Mouse (Mus musculus): ENCODE data around the gene Fam227b. TPM values are rescaled to one million over a fixed set of nuclear protein-coding genes. Genes with fewer than 3 reads are reported as not detected.

Gene Fam227b
- polyA plus RNA-seq, 1 experiment from 2014 or later: not detected

DNA sequence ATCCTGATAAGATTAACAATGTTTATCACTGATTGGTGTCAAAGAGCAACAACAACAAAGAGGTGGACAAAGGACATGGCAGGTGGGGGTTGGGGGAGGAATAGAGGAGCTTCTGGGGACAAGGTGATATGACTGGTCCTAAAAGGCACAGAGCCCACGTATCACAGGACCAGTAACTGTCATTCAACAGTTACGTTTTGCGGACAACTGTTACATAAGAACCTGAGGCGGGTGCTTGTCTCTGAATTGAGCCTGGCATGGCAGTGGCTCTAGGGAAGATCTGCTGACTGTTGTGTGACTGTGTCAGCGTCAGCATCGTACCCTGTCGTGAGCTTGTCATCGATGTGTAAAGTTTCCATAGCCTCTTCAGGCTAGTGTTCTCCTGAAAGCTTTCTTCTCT is 65.6 kb downstream of the Fam227b start:
- DNase-seq (ENCODE audit: low spot score): no peak
- Histone ChIP-seq H3K27ac (no peak overlapping the region), H3K4me3 (no peak overlapping the region), H3K36me3 (no peaks in the 10 kb centered on the region), H3K27me3 (ENCODE audit: insufficient read depth, poor library complexity, severe bottlenecking) (no peaks in the 10 kb centered on the region), H3K9me3 (no peaks in the 10 kb centered on the region), H3K4me1 (replicated peaks) (no peaks in the 10 kb centered on the region)
- 81% methylated on average over 8 of the region's 8 CpGs for WGBS

GRCm38 (mm10) chr2:126084326-126084725 is 67.5 kb downstream of the Fam227b start:
- H3K9me3 ChIP-seq: no peaks in the 10 kb centered on the region
- WGBS: 82% methylated on average over 3 of the region's 3 CpGs
- no peak overlapping the region for H3K27ac ChIP-seq
- no peak for DNase-seq (ENCODE audit: low spot score)
- no peak overlapping the region for H3K4me3 ChIP-seq
- no peaks in the 10 kb centered on the region for H3K4me1 ChIP-seq (replicated peaks)
- H3K36me3 ChIP-seq: no peaks in the 10 kb centered on the region
- no peaks in the 10 kb centered on the region for H3K27me3 ChIP-seq (ENCODE audit: insufficient read depth, poor library complexity, severe bottlenecking)

DNA sequence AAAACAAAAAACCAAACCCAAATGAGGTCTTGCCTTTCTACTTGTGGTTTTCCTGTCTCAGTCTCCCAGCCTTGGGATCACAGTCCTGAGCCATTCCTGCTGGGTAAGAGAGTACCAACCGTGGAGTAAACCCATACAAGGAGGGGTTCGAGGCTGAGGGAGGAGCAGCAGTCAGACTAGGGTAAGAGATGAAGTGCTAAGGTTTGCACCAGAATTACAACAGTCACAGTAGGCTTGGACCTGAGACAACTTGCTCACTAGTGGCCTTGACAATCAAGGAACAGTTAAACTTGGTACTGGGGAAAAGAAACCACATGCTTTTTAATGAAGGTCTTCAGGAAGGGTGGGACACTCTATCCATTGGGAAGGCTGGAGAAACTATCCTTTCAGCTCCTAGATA is 72.7 kb downstream of the Fam227b start:
- no peaks in the 10 kb centered on the region for H3K9me3 ChIP-seq
- no peak overlapping the region for H3K4me3 ChIP-seq
- no peak for DNase-seq (ENCODE audit: low spot score)
- no peaks in the 10 kb centered on the region for H3K36me3 ChIP-seq
- H3K27me3 ChIP-seq (ENCODE audit: insufficient read depth, poor library complexity, severe bottlenecking): no peaks in the 10 kb centered on the region
- H3K4me1 ChIP-seq (replicated peaks): no peaks in the 10 kb centered on the region
- WGBS: 75% methylated on average over 2 of the region's 2 CpGs
- no peak overlapping the region for H3K27ac ChIP-seq

GRCm38 (mm10) chr2:126076506-126076905 is 75.3 kb downstream of the Fam227b start:
- Histone ChIP-seq H3K27ac (no peak overlapping the region), H3K4me1 (replicated peaks) (no peaks in the 10 kb centered on the region), H3K27me3 (ENCODE audit: insufficient read depth, poor library complexity, severe bottlenecking) (no peaks in the 10 kb centered on the region), H3K4me3 (no peak overlapping the region), H3K9me3 (no peaks in the 10 kb centered on the region), H3K36me3 (no peaks in the 10 kb centered on the region)
- no peak for DNase-seq (ENCODE audit: low spot score)
- 94% methylated on average over 6 of the region's 6 CpGs for WGBS

DNA sequence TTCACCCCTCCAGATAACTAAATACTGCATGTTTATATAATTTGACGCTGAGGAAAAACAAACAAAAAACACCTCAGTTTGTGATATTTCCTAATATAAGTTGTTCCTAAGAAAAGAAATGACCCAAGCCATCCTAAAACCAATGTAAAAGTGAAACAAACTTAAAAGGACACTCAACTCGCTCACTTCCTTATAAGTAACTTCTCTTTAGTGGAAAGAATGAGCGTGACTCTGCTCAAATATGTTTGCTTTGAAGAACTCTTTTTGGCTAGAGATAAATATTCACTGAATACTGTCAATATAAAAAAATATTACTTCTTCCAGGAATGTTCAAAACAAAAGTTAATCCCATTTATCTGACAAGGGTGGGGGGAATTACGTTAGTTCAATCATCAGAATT is 78.1 kb downstream of the Fam227b start:
- WGBS: 89% methylated on average over 4 of the region's 4 CpGs
- H3K36me3 ChIP-seq: no peaks in the 10 kb centered on the region
- H3K4me3 ChIP-seq: no peak overlapping the region
- DNase-seq (ENCODE audit: low spot score): no peak
- no peaks in the 10 kb centered on the region for H3K27me3 ChIP-seq (ENCODE audit: insufficient read depth, poor library complexity, severe bottlenecking)
- no peak overlapping the region for H3K27ac ChIP-seq
- no peaks in the 10 kb centered on the region for H3K9me3 ChIP-seq
- H3K4me1 ChIP-seq (replicated peaks): no peaks in the 10 kb centered on the region

DNA sequence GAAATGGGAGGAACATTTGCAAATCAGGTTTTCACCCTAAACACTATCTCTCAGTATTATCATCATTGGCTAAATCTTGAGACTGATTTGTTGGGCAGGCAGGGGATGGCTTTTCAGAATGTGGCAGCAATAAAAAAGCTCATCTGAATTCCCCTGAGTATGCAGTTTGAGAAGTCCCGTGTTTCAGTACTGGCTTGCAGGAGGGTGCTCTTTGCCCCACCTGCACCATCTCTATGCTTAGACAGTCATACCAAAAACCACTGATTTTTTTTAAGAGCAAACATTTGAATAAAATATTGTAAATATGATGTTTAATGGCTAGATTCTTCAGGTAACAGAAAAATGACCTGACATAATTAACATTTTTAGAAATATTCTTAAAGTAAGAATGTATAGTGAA is 82.1 kb downstream of the Fam227b start:
- Histone ChIP-seq H3K36me3 (no peaks in the 10 kb centered on the region), H3K4me3 (no peak overlapping the region), H3K4me1 (replicated peaks) (no peaks in the 10 kb centered on the region), H3K9me3 (no peaks in the 10 kb centered on the region), H3K27ac (no peak overlapping the region), H3K27me3 (ENCODE audit: insufficient read depth, poor library complexity, severe bottlenecking) (no peaks in the 10 kb centered on the region)
- DNase-seq (ENCODE audit: low spot score): no peak
- 76% methylated on average over 1 of the region's 1 CpGs for WGBS

DNA sequence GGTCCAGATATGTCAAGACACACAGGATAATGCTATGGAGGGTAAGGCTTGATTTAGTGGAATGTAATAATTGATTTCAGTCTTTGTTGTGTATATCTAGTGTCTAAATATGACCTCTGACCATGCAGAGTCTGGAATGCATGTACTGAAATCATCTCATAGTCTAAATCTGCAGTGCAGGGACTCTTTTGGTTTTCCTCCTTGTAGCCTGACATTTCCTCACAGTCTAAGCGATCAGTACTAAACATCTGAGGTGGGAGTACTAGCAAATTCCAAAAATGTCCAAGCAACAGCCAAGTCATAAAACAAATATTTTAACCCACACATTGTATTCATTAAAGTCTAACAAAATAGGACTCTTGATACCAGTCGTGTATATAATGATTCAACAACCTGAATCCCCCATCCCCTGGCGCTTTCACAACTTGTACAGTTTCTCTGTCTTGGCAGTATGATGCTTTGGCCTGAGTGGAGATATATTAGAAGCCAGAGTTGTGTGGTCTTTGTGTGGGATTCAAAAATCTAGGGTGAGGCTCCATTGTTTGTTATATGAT is 86.4 kb downstream of the Fam227b start:
- no peaks in the 10 kb centered on the region for H3K9me3 ChIP-seq
- H3K4me1 ChIP-seq (replicated peaks): 0 out of 2 replicates have a peak, but pooled peaks cover 2% of the 10 kb centered on the region
- no peaks in the 10 kb centered on the region for H3K36me3 ChIP-seq
- DNase-seq (ENCODE audit: low spot score): no peak
- H3K27me3 ChIP-seq (ENCODE audit: insufficient read depth, poor library complexity, severe bottlenecking): no peaks in the 10 kb centered on the region
- no peak overlapping the region for H3K4me3 ChIP-seq
- H3K27ac ChIP-seq: no peak overlapping the region
- WGBS: 86% methylated on average over 3 of the region's 3 CpGs

DNA sequence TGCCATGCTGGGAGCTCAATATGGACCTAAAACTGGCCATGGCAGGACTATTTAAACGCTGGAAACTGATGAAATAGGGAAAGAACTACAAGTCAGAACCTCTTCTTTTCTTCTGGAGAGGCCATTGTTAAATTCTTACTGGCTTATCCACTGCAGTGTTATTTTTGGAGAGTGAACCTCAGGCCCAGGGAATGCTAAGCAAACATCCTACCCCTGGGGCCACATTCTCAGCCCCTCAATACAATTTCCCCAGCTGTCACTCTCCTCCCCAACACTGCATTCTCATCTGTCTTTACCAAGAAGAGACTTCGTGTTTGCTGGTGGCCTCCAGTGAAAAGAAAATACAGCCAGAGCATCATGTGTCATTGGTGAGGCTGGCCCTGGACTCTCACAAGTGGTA is 87.0 kb downstream of the Fam227b start:
- no peak overlapping the region for H3K27ac ChIP-seq
- no peak for DNase-seq (ENCODE audit: low spot score)
- H3K27me3 ChIP-seq (ENCODE audit: insufficient read depth, poor library complexity, severe bottlenecking): no peaks in the 10 kb centered on the region
- 36% methylated on average over 2 of the region's 2 CpGs for WGBS
- H3K4me1 ChIP-seq (replicated peaks): 0 out of 2 replicates have a peak, but pooled peaks cover 2% of the 10 kb centered on the region
- no peak overlapping the region for H3K4me3 ChIP-seq
- no peaks in the 10 kb centered on the region for H3K9me3 ChIP-seq
- H3K36me3 ChIP-seq: no peaks in the 10 kb centered on the region

- H3K4me1 ChIP-seq (replicated peaks): 0 out of 2 replicates have a peak, but pooled peaks cover 2% of the 10 kb centered on the region
- no peaks in the 10 kb centered on the region for H3K9me3 ChIP-seq
- H3K36me3 ChIP-seq: no peaks in the 10 kb centered on the region
- DNase-seq (ENCODE audit: low spot score): no peak
- H3K27ac ChIP-seq: no peak overlapping the region
- no peak overlapping the region for H3K4me3 ChIP-seq
- no peaks in the 10 kb centered on the region for H3K27me3 ChIP-seq (ENCODE audit: insufficient read depth, poor library complexity, severe bottlenecking)
- WGBS: 86% methylated on average over 7 of the region's 7 CpGs
These were observed 88.9 kb downstream of the Fam227b start for GRCm38 (mm10) chr2:126062876-126063275.

DNA sequence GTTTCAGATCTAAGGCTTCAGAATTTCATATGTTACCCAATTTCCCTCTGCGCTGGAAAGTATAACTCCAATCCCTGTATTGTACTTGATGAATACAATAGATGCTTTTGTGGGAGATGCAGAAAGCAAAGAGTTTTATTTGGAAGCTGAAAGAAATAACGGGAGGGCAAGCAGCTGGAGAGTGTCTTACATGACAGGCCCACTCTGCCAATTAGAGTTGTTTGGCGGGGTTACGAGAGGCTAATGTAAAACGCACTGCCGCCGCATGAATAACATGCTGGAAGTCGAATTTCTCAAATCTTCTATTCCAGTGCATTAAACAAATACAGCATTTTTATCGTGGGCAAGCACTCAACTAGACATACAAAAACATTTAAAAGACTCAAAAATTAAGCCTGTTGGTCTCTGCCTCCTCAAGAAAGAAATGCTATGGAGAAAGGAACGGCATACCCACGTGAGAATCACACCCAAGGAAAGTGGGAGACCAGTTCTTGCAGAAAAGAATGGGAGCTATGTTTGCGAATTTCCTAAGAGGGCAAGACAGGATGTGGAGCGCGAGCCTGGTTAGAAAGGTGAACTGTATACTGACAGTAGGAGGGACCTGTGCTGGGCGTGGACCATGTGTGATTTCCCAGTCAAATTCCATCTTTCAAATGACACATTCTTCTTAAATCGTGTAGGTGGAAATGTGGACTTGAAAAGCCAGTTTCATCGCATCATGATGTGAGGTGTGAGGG is 90.6 kb downstream of the Fam227b start:
- Histone ChIP-seq H3K27me3 (ENCODE audit: insufficient read depth, poor library complexity, severe bottlenecking) (no peaks in the 10 kb centered on the region), H3K9me3 (no peaks in the 10 kb centered on the region), H3K4me3 (no peak overlapping the region), H3K36me3 (no peaks in the 10 kb centered on the region), H3K27ac (no peak overlapping the region), H3K4me1 (replicated peaks) (0 out of 2 replicates have a peak, but pooled peaks cover 2% of the 10 kb centered on the region)
- 85% methylated on average over 17 of the region's 17 CpGs for WGBS
- no peak for DNase-seq (ENCODE audit: low spot score)

GRCm38 (mm10) chr2:126060595-126060994 is 91.2 kb downstream of the Fam227b start:
- no peak overlapping the region for H3K27ac ChIP-seq
- DNase-seq (ENCODE audit: low spot score): no peak
- 75% methylated on average over 4 of the region's 4 CpGs for WGBS

GRCm38 (mm10) chr2:126053657-126054056 is 98.1 kb downstream of the Fam227b start:
- no peaks in the 10 kb centered on the region for H3K36me3 ChIP-seq
- 65% methylated on average over 5 of the region's 5 CpGs for WGBS
- no peaks in the 10 kb centered on the region for H3K9me3 ChIP-seq
- H3K4me1 ChIP-seq (replicated peaks): peaks cover 15% of the 10 kb centered on the region
- no peaks in the 10 kb centered on the region for H3K27me3 ChIP-seq (ENCODE audit: insufficient read depth, poor library complexity, severe bottlenecking)
- H3K4me3 ChIP-seq: no peak overlapping the region
- no peak for DNase-seq (ENCODE audit: low spot score)
- H3K27ac ChIP-seq: no peak overlapping the region

More at GRCm38 (mm10) chr2:126060595-126060994, 91.2 kb downstream of the Fam227b start:
- Histone ChIP-seq H3K4me3 (no peak overlapping the region), H3K36me3 (no peaks in the 10 kb centered on the region), H3K27me3 (ENCODE audit: insufficient read depth, poor library complexity, severe bottlenecking) (no peaks in the 10 kb centered on the region), H3K9me3 (no peaks in the 10 kb centered on the region), H3K4me1 (replicated peaks) (0 out of 2 replicates have a peak, but pooled peaks cover 2% of the 10 kb centered on the region)

- H3K36me3 ChIP-seq: no peaks in the 10 kb centered on the region
- peaks cover 15% of the 10 kb centered on the region for H3K4me1 ChIP-seq (replicated peaks)
- peak; percentile 38 for DNase-seq (ENCODE audit: low spot score)
- no peaks in the 10 kb centered on the region for H3K9me3 ChIP-seq
- no peak overlapping the region for H3K4me3 ChIP-seq
- H3K27me3 ChIP-seq (ENCODE audit: insufficient read depth, poor library complexity, severe bottlenecking): no peaks in the 10 kb centered on the region
- 26% methylated on average over 6 of the region's 6 CpGs for WGBS
- peak overlapping the region; percentile 74 for H3K27ac ChIP-seq
These were observed 98.9 kb downstream of the Fam227b start for GRCm38 (mm10) chr2:126052749-126053557.

Data from hindbrain, embryonic 10.5 days (tissue).